Mouse (Mus musculus): ENCODE measurements around the gene Zbtb21. TPM values are rescaled to one million over a fixed set of nuclear protein-coding genes. Genes with fewer than 3 reads are reported as not detected.

Zbtb21 gene
- polyA plus RNA-seq (2012; rRNA removed; ENCODE audit: low replicate concordance), result 13.8 and 17.4 TPM in 2 replicates

GRCm38 (mm10) chr16:97962151-97962948, at the start of gene Zbtb21, which contains the start of gene C2cd2:
Gene Zbtb21 (minus strand): TSS chr16:97962622.
Gene C2cd2 (minus strand): TSS chr16:97962598.

GRCm38 (mm10) chr16:97996616-97997382, 34.4 kb upstream of the Zbtb21 start, which contains the start of gene B230307C23Rik:
Gene B230307C23Rik (plus strand): TSS chr16:97997315.

Other genes with a start within 250 kb of the Zbtb21 start
- gene Ripk4, start 198.8 kb downstream of the Zbtb21 start, polyA plus RNA-seq (2012; rRNA removed; ENCODE audit: low replicate concordance), result 11.1 and 12.6 TPM in 2 replicates
- gene Prdm15, start 110.8 kb downstream of the Zbtb21 start, polyA plus RNA-seq (2012; rRNA removed; ENCODE audit: low replicate concordance), result 12.5 and 16.2 TPM in 2 replicates
- 26.5 and 41.1 TPM in 2 replicates for gene C2cd2, start within 50 bp of the Zbtb21 start, polyA plus RNA-seq (2012; rRNA removed; ENCODE audit: low replicate concordance)
- 4.3 and 7.0 TPM in 2 replicates for gene B230307C23Rik, start 34.7 kb upstream of the Zbtb21 start, polyA plus RNA-seq (2012; rRNA removed; ENCODE audit: low replicate concordance)
- gene A630089N07Rik, start 119.8 kb upstream of the Zbtb21 start, polyA plus RNA-seq (2012; rRNA removed; ENCODE audit: low replicate concordance), result 0.44 and 0.65 TPM in 2 replicates